Mouse (Mus musculus) c-Kit-positive CD71-positive TER-119-positive erythroid progenitor cells, embryonic 14.5 days (primary cell): Measurements from ENCODE around the gene Pbx3.

Source experiments
- DNase-seq: peaks from one replicate; pipeline ENCODE4 v3.0.0-alpha.2; 2013; ENCODE audit warnings: low spot score

Pbx3 gene

GRCm38 (mm10) chr2:34146431-34146830 is 226.5 kb downstream of the Pbx3 start:
- no peak for DNase-seq

DNA sequence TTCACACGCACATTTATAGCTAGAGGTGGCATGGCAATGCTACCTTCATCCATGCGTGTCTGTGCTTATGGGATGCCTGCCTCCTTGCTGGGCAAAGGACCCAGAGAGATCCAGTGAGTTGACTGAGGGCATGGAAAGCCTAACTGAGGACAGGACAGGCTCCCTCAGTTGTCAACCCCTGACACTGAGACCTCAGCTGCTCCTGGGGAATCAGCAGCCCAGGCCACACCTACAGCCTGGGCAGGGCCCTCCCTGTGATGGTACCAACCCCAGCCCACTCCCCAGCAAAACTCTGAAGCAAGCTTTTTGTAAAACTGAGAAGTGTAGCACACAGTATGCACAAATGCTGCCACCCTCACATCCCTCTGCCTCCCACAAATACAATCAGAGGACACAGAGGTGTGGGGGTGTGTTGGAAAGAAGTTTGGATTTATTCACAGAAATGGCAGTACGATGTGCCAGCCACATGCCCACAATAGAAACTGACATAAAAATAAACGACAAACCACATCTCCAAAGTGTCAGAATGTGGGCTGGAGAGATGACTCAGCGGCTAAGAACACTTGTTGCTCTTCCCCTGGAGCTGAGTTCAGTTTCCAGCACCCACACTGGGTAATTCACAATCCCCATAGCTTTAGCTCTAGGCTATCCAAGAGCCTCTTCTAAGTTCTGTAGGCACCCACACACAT is 233.3 kb downstream of the Pbx3 start:
- DNase-seq: no peak

- no peak for DNase-seq
Measured at GRCm38 (mm10) chr2:34135316-34135715, 237.6 kb downstream of the Pbx3 start.

GRCm38 (mm10) chr2:34132751-34133150 is 240.2 kb downstream of the Pbx3 start:
- DNase-seq: no peak

GRCm38 (mm10) chr2:34129674-34130267 is 243.2 kb downstream of the Pbx3 start:
- no peak for DNase-seq

DNA sequence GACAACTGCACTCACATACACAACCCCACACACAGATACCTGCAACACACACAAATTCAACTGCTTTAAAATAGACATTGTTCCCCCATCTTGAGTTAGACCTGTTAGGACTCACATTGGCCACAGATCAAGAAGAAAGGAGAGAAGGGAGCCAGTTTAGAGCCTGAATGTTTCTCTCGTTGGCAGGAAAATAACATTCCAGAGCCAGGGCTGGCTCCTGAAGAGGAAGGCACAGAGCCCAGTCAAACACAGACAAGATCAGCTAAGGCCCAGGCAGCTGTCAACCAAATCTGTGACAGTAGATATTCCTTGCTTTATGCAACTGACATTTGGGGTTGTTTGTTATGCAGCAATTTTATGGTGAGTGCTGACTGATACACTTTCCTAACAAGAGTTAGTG is 245.1 kb downstream of the Pbx3 start:
- DNase-seq: no peak

- DNase-seq: no peak
Measured at GRCm38 (mm10) chr2:34123896-34124295, 249.0 kb downstream of the Pbx3 start.
